In the genomic region with DNA sequence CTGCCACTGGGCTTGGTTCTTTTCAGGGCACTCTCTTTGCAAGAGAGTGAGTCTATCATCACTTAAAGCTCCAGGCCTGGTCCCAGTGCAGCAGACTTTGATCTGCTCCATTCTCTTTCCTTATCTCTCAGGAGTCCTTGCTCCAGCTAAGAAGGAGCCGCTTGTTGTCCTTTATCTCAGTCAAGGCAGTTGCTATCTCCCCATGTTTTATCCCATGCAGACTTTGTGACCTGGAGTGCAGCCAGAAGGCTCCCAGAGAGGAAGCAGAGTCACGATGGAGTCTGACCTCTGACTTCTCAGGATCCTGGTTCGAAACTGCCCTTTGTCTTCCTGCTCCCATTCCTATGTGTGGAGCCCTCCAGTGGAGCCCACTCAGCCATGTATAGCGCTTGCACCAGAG, we compare ENCODE assay signal across 20 mouse cellular contexts. TPM values are rescaled to one million over a fixed set of nuclear protein-coding genes. Genes with fewer than 3 reads are reported as not detected.
DNase-seq lines count a peak whose midpoint lies in the region; ATAC-seq and TF ChIP-seq lines count a peak whose summit lies in the region.
"Had no signal": no experiment of that assay in that cellular context is flagged by ENCODE, and none has a peak within 500 bp of the region (broad histone marks: within the 10 kb centered on the region; RNA-seq: fewer than 3 reads in every experiment).

No protein-coding gene starts in this region.

- H3K27ac ChIP-seq in intestine, embryonic 16.5 days (ENCODE audit: low read length): peak overlapping the region; percentile 33
- H3K27ac ChIP-seq in midbrain, postnatal 0 days (ENCODE audit: low read depth, low read length): no peak overlapping the region
- H3K27ac ChIP-seq: forebrain, embryonic 13.5 days; kidney, postnatal 0 days; neural tube, embryonic 13.5 days; stomach, embryonic 15.5 days had no signal

- no peak for TF ChIP-seq CTCF in midbrain, postnatal 0 days (IDR thresholded peaks at IDR 0.05)

- H3K4me2 ChIP-seq in intestine, embryonic 16.5 days (ENCODE audit: low read depth, low read length): no peak overlapping the region
- H3K4me2 ChIP-seq in midbrain, postnatal 0 days (ENCODE audit: low read depth, low read length, poor library complexity, severe bottlenecking): no peak overlapping the region
- H3K4me2 ChIP-seq: forebrain, embryonic 13.5 days; heart, embryonic 12.5 days; midbrain, embryonic 11.5 days; neural tube, embryonic 13.5 days; stomach, embryonic 15.5 days had no signal

- H3K4me3 ChIP-seq in intestine, embryonic 16.5 days (ENCODE audit: low read length): no peak overlapping the region
- no peak overlapping the region for H3K4me3 ChIP-seq in midbrain, postnatal 0 days (ENCODE audit: low read depth, low read length)
- H3K4me3 ChIP-seq: forebrain, embryonic 13.5 days; heart, embryonic 12.5 days; neural tube, embryonic 13.5 days; stomach, embryonic 15.5 days had no signal

- intact Hi-C loops in left cerebral cortex, postnatal 10 days (cut with DNase I): no loop called here

- H3K36me3 ChIP-seq in intestine, embryonic 16.5 days (ENCODE audit: control insufficient read depth, insufficient read depth, low read length): no peaks in the 10 kb centered on the region
- no peaks in the 10 kb centered on the region for H3K36me3 ChIP-seq in midbrain, postnatal 0 days (ENCODE audit: insufficient read depth, low read length)
- H3K36me3 ChIP-seq: heart, embryonic 12.5 days; neural tube, embryonic 13.5 days; stomach, embryonic 15.5 days had no signal

- 65% methylated on average over 4 of the region's 4 CpGs for WGBS in intestine, embryonic 16.5 days
- 82% methylated on average over 4 of the region's 4 CpGs for WGBS in midbrain, postnatal 0 days

- no peak overlapping the region for H3K9ac ChIP-seq in intestine, embryonic 16.5 days (ENCODE audit: low read depth, low read length)
- no peak overlapping the region for H3K9ac ChIP-seq in midbrain, postnatal 0 days (replicated peaks; ENCODE audit: low read length, poor library complexity, severe bottlenecking)
- H3K9ac ChIP-seq: forebrain, embryonic 13.5 days; heart, embryonic 12.5 days; neural tube, embryonic 13.5 days; stomach, embryonic 15.5 days had no signal

- H3K27me3 ChIP-seq in intestine, embryonic 16.5 days (replicated peaks; ENCODE audit: control insufficient read depth, insufficient read depth, low read length): 0 out of 2 replicates have a peak, but pooled peaks cover 2% of the 10 kb centered on the region
- H3K27me3 ChIP-seq in midbrain, postnatal 0 days (ENCODE audit: insufficient read depth, low read length): no peaks in the 10 kb centered on the region
- H3K27me3 ChIP-seq: forebrain, embryonic 13.5 days; heart, embryonic 12.5 days; neural tube, embryonic 13.5 days; stomach, embryonic 15.5 days had no signal

- ATAC-seq in intestine, embryonic 16.5 days: peak; percentile 97
- peak; percentile 70 for ATAC-seq in megakaryocyte progenitor cell, adult 5-6 weeks (replicated peaks; ENCODE audit: poor library complexity)
- ATAC-seq in midbrain, postnatal 0 days (ENCODE audit: low FRiP score): no peak
- ATAC-seq: forebrain, embryonic 13.5 days; hindbrain, embryonic 16.5 days had no signal

- 0 out of 2 replicates have a peak, but pooled peaks cover 5% of the 10 kb centered on the region for H3K4me1 ChIP-seq in intestine, embryonic 16.5 days (ENCODE audit: control insufficient read depth, insufficient read depth, low read length)
- no peaks in the 10 kb centered on the region for H3K4me1 ChIP-seq in midbrain, postnatal 0 days (ENCODE audit: insufficient read depth, low read length)
- H3K4me1 ChIP-seq: forebrain, embryonic 13.5 days; neural tube, embryonic 13.5 days; stomach, embryonic 15.5 days had no signal

- no peaks in the 10 kb centered on the region for H3K9me3 ChIP-seq in intestine, embryonic 16.5 days (ENCODE audit: control insufficient read depth, low read length)
- no peaks in the 10 kb centered on the region for H3K9me3 ChIP-seq in midbrain, postnatal 0 days (ENCODE audit: low read length)
- H3K9me3 ChIP-seq: forebrain, embryonic 13.5 days; heart, embryonic 12.5 days; neural tube, embryonic 13.5 days; stomach, embryonic 15.5 days had no signal

- DNase-seq in adrenal gland, postnatal 36 days: peak; percentile 15 to 27
- no peak for DNase-seq in adrenal gland, adult 18-20 months (ENCODE audit: low spot score in 2 of 2)
- peak; percentile 67 for DNase-seq in ovary, postnatal 36 days (ENCODE audit: low spot score)
- no peak for DNase-seq in ovary, postnatal 10 days (ENCODE audit: low spot score)
- no peak for DNase-seq in midbrain, postnatal 0 days (ENCODE audit: low spot score)
- no peak for DNase-seq in left cerebral cortex, postnatal 10 days (ENCODE audit: extremely low spot score in 1 of 2, low spot score in 2 of 2)
- DNase-seq: cerebellum, adult 11 months; cerebellum, postnatal 25 days; heart, postnatal 36 days; retina, postnatal 1 day; right cerebral cortex, postnatal 4 days had no signal

RNA-seq across cellular contexts. Expression of gene Fam180a, which starts 4.8 kb away (rescaled TPM):
- total RNA-seq in adrenal gland, postnatal 36 days (2021): 1 to 10 TPM; 1.7 to 4.6 TPM
- total RNA-seq in adrenal gland, adult 18-20 months (2021): 1 to 10 TPM; 2.4 to 2.5 TPM
- 1.8 and 2.1 TPM in 2 replicates for polyA plus RNA-seq in intestine, embryonic 16.5 days (2015; fragmentation: Nextera tagmentation; extraction: Ambion mirVana)
- not detected in 2 replicates for total RNA-seq in megakaryocyte progenitor cell, adult 5-6 weeks (2015)
- not detected in 2 replicates for total RNA-seq in megakaryocyte progenitor cell, adult 5-6 weeks (2017)
- total RNA-seq in midbrain, postnatal 0 days (2014; rRNA removed): 4.2 and 7.3 TPM in 2 replicates
- polyA plus RNA-seq in midbrain, postnatal 0 days (2015; fragmentation: Nextera tagmentation; extraction: Ambion mirVana): 4.6 and 5.6 TPM in 2 replicates
- 1 to 10 TPM; 4.9 to 6.4 TPM for total RNA-seq in left cerebral cortex, postnatal 10 days (2021)
- polyA plus RNA-seq: forebrain, embryonic 13.5 days; midbrain, embryonic 11.5 days had no signal

RNA-seq across cellular contexts. Expression of gene Slc13a4, which starts 13.2 kb away (rescaled TPM):
- under 1 TPM; 0.46 TPM for total RNA-seq in adrenal gland, postnatal 36 days (2021)
- under 1 TPM; 0.33 to 0.51 TPM for total RNA-seq in adrenal gland, adult 18-20 months (2021)
- polyA plus RNA-seq in intestine, embryonic 16.5 days (2015; fragmentation: Nextera tagmentation; extraction: Ambion mirVana): 0.27 and 0.43 TPM in 2 replicates
- total RNA-seq in megakaryocyte progenitor cell, adult 5-6 weeks (2015): not detected in 2 replicates
- total RNA-seq in megakaryocyte progenitor cell, adult 5-6 weeks (2017): not detected in 2 replicates
- 17.2 and 19.6 TPM in 2 replicates for total RNA-seq in midbrain, postnatal 0 days (2014; rRNA removed)
- polyA plus RNA-seq in midbrain, postnatal 0 days (2015; fragmentation: Nextera tagmentation; extraction: Ambion mirVana): 13.6 and 14.3 TPM in 2 replicates
- total RNA-seq in left cerebral cortex, postnatal 10 days (2021): 10 to 100 TPM; 10.5 TPM

Comparison
In these comparisons a context has a peak if more than half of its experiments do, and no peak if none do; other contexts are left out.
1. DNase-seq: peak in adrenal gland, postnatal 36 days (2 of 2) and ovary, postnatal 36 days (single experiment); none in adrenal gland, adult 18-20 months (0 of 2), ovary, postnatal 10 days (single experiment), midbrain, postnatal 0 days (single experiment) and left cerebral cortex, postnatal 10 days (0 of 2).
2. RNA of gene Slc13a4, which starts 13.2 kb away (total RNA-seq): 17.2 to 19.6 TPM in midbrain, postnatal 0 days and 10.5 TPM in left cerebral cortex, postnatal 10 days; 0.33 to 0.51 TPM in adrenal gland, adult 18-20 months, 0.46 TPM in adrenal gland, postnatal 36 days and not detected in megakaryocyte progenitor cell, adult 5-6 weeks; every median in the first group is over 4 times any median in the second.